Mouse (Mus musculus) hindbrain, embryonic 12.5 days (tissue): ENCODE measurements around the gene Hist1h1e. TPM values are rescaled to one million over a fixed set of nuclear protein-coding genes. Genes with fewer than 3 reads are reported as not detected.

Source experiments
- microRNA-seq: library from miRNA; unstranded; fragments of <30 nt; microRNA quantifications from one replicate; pipeline ENCODE4, GENCODE M21; 2017
- polyA plus RNA-seq: library from polyadenylated mRNA; unstranded; fragments of >200 nt; fragmentation: Nextera tagmentation; extraction: Ambion mirVana; gene quantifications from 2 replicates; pipeline ENCODE4 v1.2.1, GENCODE M21; 2016

Hist1h1e gene
- polyA plus RNA-seq, 1 experiment from 2014 or later, result 18.8 TPM

Small RNAs within 50 kb of the gene (microRNA-seq; reads per million reads assigned to microRNA genes)
- not detected for gene Gm44359
- not detected for gene Gm44394

Other genes with a start within 250 kb of the Hist1h1e start
- gene Abt1, start 198.7 kb downstream of the Hist1h1e start, polyA plus RNA-seq, result 11.6 and 12.0 TPM in 2 replicates
- gene Btn1a1, start 156.7 kb downstream of the Hist1h1e start, polyA plus RNA-seq, result 0.12 TPM in 1 of 2 replicates, not detected in the other
- gene Btn2a2, start 133.7 kb downstream of the Hist1h1e start, polyA plus RNA-seq, result 0.34 and 0.43 TPM in 2 replicates
- 5.7 and 6.9 TPM in 2 replicates for gene Hist1h4h, start 91.5 kb downstream of the Hist1h1e start, polyA plus RNA-seq
- gene Hist1h2af, start 88.7 kb downstream of the Hist1h1e start, polyA plus RNA-seq, result 5.2 TPM in 1 of 2 replicates, not detected in the other
- 2.2 and 4.4 TPM in 2 replicates for gene Hist1h3g, start 87.1 kb downstream of the Hist1h1e start, polyA plus RNA-seq
- gene Hist1h2bh, start 79.2 kb downstream of the Hist1h1e start, polyA plus RNA-seq, result 0.37 and 0.57 TPM in 2 replicates
- gene Hist1h3f, start 78.5 kb downstream of the Hist1h1e start, polyA plus RNA-seq, result 0.66 and 1.4 TPM in 2 replicates
- 1.4 TPM in 1 of 2 replicates, not detected in the other for gene Hist1h4f, start 70.9 kb downstream of the Hist1h1e start, polyA plus RNA-seq
- 0.23 and 0.39 TPM in 2 replicates for gene Hist1h1d, start 69.3 kb downstream of the Hist1h1e start, polyA plus RNA-seq
- gene Hist1h3e, start 60.2 kb downstream of the Hist1h1e start, polyA plus RNA-seq, result 4.4 and 5.6 TPM in 2 replicates
- gene Hist1h2ae, start 51.3 kb downstream of the Hist1h1e start, polyA plus RNA-seq, result 67.4 and 81.6 TPM in 2 replicates
- gene Hist1h2bg, start 51.2 kb downstream of the Hist1h1e start, polyA plus RNA-seq, result 4.8 and 7.1 TPM in 2 replicates
- gene Hist1h2bf, start 48.4 kb downstream of the Hist1h1e start, polyA plus RNA-seq, result 4.4 and 7.2 TPM in 2 replicates
- 0.46 and 2.5 TPM in 2 replicates for gene Hist1h2ad, start 48.2 kb downstream of the Hist1h1e start, polyA plus RNA-seq
- gene Hist1h3d, start 46.8 kb downstream of the Hist1h1e start, polyA plus RNA-seq, result 2.2 and 4.8 TPM in 2 replicates
- gene Hist1h4d, start 41.0 kb downstream of the Hist1h1e start, polyA plus RNA-seq, result 66.9 and 82.3 TPM in 2 replicates
- gene Hist1h2be, start 1.4 kb downstream of the Hist1h1e start, polyA plus RNA-seq, result 1.9 and 2.2 TPM in 2 replicates
- gene Hist1h2ac, start 61.4 kb upstream of the Hist1h1e start, polyA plus RNA-seq, result 0.72 and 0.93 TPM in 2 replicates
- gene Hist1h2bc, start 61.6 kb upstream of the Hist1h1e start, polyA plus RNA-seq, result 25.1 and 26.1 TPM in 2 replicates
- not detected in 2 replicates for gene Hist1h1t, start 73.3 kb upstream of the Hist1h1e start, polyA plus RNA-seq
- gene Hist1h4c, start 75.9 kb upstream of the Hist1h1e start, polyA plus RNA-seq, result 3.6 and 4.2 TPM in 2 replicates
- 4.9 and 5.2 TPM in 2 replicates for gene Hfe, start 88.3 kb upstream of the Hist1h1e start, polyA plus RNA-seq
- gene Hist1h1c, start 116.2 kb upstream of the Hist1h1e start, polyA plus RNA-seq, result 15.0 and 15.4 TPM in 2 replicates
- gene Hist1h3c, start 123.0 kb upstream of the Hist1h1e start, polyA plus RNA-seq, result 9.7 and 11.6 TPM in 2 replicates
- 2.2 and 2.9 TPM in 2 replicates for gene Hist1h2bb, start 124.2 kb upstream of the Hist1h1e start, polyA plus RNA-seq
- gene Hist1h2ab, start 128.6 kb upstream of the Hist1h1e start, polyA plus RNA-seq, result 22.4 and 45.2 TPM in 2 replicates
- 4.5 and 11.1 TPM in 2 replicates for gene Hist1h3b, start 129.7 kb upstream of the Hist1h1e start, polyA plus RNA-seq
- 5.0 and 5.5 TPM in 2 replicates for gene Hist1h4b, start 134.5 kb upstream of the Hist1h1e start, polyA plus RNA-seq
- 0.72 TPM in 1 of 2 replicates, not detected in the other for gene Hist1h4a, start 138.7 kb upstream of the Hist1h1e start, polyA plus RNA-seq
- 3.3 and 6.1 TPM in 2 replicates for gene Hist1h3a, start 139.8 kb upstream of the Hist1h1e start, polyA plus RNA-seq
- gene Hist1h1a, start 141.1 kb upstream of the Hist1h1e start, polyA plus RNA-seq, result 2.4 and 2.7 TPM in 2 replicates
- gene Trim38, start 147.4 kb upstream of the Hist1h1e start, polyA plus RNA-seq, result not detected in 2 replicates
- gene Slc17a2, start 184.4 kb upstream of the Hist1h1e start, polyA plus RNA-seq, result not detected in 2 replicates
- gene Slc17a3, start 216.9 kb upstream of the Hist1h1e start, polyA plus RNA-seq, result not detected in 2 replicates
- gene Slc17a1, start 245.2 kb upstream of the Hist1h1e start, polyA plus RNA-seq, result not detected in 2 replicates